Mouse (Mus musculus) mesoderm, embryonic 11.5 days (tissue): ENCODE measurements at regions not wholly inside any gene's neighbourhood (a gene's known extent, or its start where the extent isn't known, plus 50 kb on each side); places are given as distances from the start of the nearest gene placed in this dataset.

ENCODE experiments used
- DNase-seq: peaks from one replicate; pipeline ENCODE4 v3.0.0-alpha.2; 2012; ENCODE audit warnings: low read depth, low spot score

- DNase-seq, result no peak
Measured at GRCm38 (mm10) chr12:31130434-31130833, 56.8 kb downstream of the Fam110c start.

DNA sequence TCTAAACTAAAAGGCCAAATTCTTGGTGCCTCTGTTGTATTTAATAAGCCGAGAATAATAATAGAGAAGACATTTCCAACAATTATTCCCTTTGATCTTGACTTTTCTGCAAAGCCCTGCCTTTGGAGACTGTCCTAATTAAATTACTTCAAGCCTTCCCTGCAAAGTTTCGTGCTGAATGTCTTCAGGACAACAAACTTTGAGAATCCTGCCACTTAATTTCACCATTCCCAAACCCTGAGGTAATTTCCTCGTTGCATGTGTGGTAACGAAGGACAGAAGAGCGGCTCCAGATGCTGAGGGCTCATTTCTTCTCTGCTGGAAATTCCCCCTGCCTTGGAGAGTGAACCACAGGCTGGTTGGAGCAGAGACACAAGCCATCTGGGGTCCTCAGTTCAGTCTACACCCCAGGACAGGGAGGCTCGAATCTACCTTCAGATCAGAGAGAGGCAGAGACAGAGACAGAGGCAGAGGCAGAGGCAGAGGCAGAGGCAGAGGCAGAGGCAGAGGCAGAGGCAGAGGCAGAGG lies 60.9 kb downstream of the Fam110c start:
- no peak for DNase-seq

GRCm38 (mm10) chr12:31136364-31136763 lies 62.7 kb downstream of the Fam110c start:
- no peak for DNase-seq

- no peak for DNase-seq
Measured at GRCm38 (mm10) chr12:31136911-31137310, 63.2 kb downstream of the Fam110c start.

DNA sequence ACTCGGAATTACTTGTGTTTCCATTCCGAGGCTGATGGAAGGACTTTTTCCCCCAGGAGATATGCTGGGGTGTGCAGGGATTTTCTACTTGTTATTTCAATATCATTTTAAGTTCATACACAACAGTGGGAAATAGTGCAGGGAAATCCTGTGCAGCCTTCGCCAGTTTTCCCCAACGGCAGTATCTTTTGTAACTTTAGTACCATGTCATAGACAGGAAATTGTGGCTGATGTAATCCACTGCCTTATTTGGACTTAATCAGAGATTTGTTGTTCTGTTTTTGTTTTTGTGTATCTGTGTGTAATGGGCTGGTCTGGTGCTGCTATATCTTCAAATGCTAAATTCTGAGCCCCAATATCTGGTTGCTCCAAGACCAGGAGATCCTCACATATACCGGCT lies 63.8 kb downstream of the Fam110c start:
- DNase-seq, result no peak

DNA sequence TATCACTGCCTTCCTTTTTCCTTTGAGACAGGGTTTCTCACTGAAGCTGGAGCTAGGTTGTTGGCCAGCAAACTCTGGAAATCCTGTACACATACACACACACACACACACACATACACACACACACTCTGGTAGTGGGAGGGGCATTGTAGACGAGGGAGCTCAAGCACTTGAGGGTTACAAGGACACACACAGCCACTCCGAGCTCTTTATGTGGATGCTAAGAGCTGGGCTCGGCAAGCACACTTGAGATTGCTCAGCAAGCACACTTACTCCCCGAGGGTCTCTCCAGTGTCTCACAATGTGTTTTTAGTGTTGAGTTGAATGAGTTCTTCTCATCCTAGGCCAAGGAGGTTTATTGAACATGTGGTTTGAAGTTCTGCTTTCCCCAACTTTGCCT lies 66.2 kb downstream of the Fam110c start:
- DNase-seq, result no peak

DNA sequence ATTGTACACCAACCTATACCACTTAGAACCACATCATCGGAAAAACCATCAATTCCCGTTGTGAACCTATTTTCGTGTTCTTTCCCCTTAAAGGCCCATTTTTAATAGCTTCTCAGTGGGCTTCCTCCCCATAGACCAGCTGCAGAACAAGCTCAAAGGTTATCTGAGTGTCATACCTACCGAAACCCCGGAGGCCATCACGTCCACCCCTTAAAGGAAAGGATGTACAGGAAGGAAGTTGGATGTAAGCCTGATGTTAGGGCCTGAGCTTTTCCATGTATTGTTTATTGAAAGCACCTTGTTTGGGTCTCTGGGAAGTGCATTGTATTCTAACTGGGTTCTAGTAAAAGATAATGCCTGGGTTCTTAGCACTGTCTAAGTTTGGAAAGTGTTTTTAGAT lies 69.6 kb downstream of the Fam110c start:
- DNase-seq, result no peak

DNA sequence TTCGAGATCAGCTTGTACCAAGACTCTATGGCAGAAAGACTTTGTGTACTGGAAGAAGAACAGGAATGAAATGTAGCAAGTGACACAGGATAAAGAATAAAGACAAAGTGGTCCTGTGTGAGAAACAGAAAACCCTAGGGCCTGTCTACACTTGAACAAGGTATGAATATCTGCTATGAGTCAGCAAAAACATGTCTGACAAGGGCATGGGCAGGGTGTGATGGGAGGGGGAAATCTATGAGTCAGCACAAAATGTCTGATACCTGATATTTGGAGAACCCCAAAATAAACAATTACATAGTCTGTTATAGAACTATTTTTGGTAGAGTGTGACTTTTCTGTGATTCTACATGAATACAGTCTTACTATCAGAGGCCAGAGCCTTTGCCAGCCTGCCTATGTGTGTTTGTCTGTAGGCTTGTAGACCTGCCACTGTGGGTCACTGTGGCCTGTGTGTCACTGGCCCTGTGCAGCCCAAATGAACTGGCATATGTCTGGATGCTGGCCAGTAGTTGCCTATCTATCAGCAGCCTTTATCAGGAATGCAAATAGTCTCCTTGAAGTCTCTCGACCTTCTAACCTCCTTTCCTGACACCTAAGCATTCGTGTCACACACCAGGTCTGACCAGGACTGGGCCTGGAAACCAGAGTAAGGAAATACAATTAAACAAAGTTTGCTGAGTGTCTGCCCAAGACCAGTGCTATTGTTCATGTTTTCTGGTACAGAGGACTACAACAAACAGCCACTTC lies 71.5 kb downstream of the Fam110c start:
- no peak for DNase-seq

- no peak for DNase-seq
Measured at GRCm38 (mm10) chr12:31148417-31149356, 75.0 kb downstream of the Fam110c start.

- no peak for DNase-seq
Measured at GRCm38 (mm10) chr12:31153720-31154119, 80.1 kb downstream of the Fam110c start.

DNA sequence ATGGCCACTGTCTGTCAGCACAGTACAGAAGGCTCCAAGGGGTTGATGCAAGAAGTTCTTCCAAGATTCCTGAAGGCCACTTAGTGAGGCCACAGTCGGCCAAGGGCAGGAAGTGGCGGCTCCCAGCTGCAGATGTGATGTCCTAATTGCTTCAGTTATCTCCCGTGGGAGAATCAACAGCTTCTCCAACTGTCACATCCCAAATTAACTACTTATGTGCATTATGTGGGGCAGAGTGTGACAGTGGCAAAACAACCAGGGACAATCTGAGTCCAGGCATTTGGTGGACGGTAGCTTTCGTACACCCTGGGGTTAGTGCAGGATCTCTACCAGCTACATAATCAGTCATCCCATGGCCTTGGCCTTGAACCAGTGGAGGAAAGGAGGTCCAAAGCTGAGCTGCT lies 80.9 kb downstream of the Fam110c start:
- no peak for DNase-seq

- DNase-seq, result no peak
Measured at GRCm38 (mm10) chr12:31156154-31156720, 82.6 kb downstream of the Fam110c start.

DNA sequence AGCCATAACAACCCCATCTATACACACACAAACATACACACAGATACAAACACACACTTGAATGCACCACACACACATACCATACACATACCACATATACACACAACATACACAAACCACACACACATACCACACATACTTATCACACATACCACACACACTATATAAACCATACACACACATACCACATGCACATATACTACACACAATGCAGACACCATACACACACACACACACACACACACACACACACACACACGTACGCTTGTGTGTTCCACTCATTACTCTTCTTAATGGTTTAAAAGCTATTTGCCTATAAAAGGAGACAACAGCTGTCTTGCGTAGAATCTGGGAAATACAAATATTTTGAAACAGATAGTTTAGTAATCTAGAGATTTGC lies 83.1 kb upstream of the Gm6993 start:
- no peak for DNase-seq

DNA sequence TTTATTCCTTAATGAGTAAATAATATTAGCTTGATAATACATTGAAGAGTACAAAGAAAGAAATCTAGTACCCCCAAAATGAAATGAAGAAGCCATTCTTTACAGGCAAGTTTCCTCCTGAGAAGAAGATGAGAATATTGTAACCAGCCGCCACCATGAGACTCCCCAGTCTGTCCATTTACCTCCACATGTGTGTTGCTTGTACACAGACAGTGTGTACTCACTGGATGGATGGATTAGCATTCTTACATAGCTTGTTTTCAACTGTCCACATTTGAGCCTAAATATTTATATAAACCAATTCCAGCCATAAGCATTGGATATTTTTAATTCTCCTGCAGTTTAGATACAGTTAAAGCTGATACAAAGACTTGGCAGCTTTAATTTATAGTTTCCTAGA lies 82.7 kb upstream of the Gm6993 start:
- no peak for DNase-seq

- DNase-seq, result no peak
Measured at GRCm38 (mm10) chr12:31158885-31159284, 81.7 kb upstream of the Gm6993 start.

DNA sequence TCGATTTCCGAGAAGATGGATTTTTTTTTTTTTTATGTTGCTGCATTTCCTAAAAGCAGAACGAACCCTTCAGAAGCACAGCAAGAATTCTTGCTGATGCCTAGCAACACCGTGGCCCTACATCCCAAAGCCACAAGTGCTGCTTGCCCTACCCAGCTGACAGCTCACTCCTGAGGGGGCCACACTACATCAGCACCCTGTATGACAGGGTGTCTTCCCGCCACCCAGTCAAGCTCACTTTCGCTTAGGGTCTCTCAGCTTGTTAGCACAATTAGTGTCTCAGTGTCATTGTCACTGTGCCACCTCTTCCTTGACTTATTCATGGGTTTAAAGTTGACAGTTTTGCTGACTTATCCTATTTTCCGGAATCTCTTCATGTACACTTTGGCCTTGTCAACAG lies 81.2 kb upstream of the Gm6993 start:
- no peak for DNase-seq

- no peak for DNase-seq
Measured at GRCm38 (mm10) chr12:31168221-31168890, 72.2 kb upstream of the Gm6993 start.

- no peak for DNase-seq
Measured at GRCm38 (mm10) chr12:31170111-31170510, 70.5 kb upstream of the Gm6993 start.

DNA sequence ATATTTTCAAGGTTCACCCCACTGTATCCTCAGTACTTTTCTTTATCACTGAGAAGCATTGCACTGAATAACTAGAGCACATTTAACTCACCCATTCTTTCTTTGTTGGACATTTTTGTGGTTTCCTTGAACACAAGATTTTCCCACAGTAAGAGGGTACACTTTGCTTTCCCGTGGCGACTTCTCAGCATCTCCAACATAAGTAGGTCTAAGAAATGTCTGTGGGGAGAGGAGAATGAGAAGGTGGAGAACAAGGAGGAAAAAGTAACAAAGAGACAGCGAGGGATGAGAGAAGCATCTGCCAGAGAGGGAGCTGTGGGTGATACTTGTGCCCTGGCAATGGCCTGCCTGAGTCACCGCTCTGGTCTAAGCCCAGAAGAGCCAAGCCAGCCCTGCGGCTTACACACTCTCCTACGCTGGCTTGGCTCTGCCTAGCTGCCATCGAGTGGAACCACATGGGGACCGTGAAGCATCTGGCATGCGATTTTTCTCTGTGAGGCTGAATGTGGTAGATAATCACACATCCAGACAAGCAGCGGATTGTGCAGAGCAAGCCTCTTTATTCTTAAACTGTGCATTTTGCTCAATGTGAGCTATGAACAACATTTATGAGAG lies 69.9 kb upstream of the Gm6993 start:
- no peak for DNase-seq

DNA sequence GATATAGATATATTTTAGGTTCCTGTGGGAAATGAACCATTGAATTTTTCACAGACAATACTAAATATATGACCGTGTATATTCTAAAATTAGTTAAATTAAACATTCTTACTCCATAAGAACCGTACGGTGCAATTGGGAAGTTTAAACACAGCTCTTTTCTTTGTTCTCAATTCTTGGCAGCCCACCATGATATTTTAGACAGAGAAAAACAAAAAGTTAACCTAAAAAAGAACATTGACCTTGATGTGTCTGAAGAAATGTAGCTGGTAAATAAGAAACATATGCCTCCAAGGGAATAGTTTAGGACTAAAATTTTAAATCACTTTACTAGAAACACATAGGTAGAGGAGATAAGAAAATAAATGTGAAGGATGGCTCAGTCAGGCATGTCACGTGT lies 68.6 kb upstream of the Gm6993 start:
- no peak for DNase-seq
